Mouse (Mus musculus) fibroblast of lung, adult 2 months (primary cell): ENCODE measurements around the gene Krtap1-4.
"Not testable (repeated sequence)": the region's sequence is repeated elsewhere in the genome, so short reads cannot be mapped to it uniquely, and the experiment has no call there.

Experiments
- DNase-seq: peaks from one replicate; pipeline ENCODE4 v3.0.0-alpha.2; 2011; ENCODE audit warnings: low read depth

Krtap1-4 gene

GRCm38 (mm10) chr11:99583245-99583704, at the start of gene Krtap1-4:
Gene Krtap1-4, minus strand, starts transcription at chr11:99583654.
- DNase-seq, result no peak

DNA sequence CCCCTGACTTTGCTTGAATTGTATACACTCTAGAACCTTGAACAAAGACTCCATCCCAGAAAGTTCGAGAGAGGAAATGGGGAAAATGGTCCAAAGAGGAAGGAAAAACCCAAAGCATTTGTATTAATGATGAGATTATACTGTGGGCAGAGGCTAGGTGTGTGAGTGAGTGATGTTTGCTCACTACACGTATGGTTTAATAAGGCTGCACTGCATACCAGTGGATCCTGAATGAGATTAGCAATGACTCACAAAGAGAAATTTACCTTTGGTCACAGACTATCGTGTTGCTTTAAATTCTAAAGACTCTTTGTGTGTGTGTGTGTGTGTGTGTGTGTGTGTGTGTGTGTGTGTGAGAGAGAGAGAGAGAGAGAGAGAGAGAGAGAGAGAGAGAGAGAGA, 47.4 kb upstream of the Krtap1-4 start:
- DNase-seq, result no peak

- DNase-seq, result no peak
These were observed 44.7 kb upstream of the Krtap1-4 start, which contains the start of gene Krtap4-1 for GRCm38 (mm10) chr11:99628138-99628537. Gene Krtap4-1, minus strand, starts transcription at chr11:99628238.

- no peak for DNase-seq
These were observed 36.9 kb upstream of the Krtap1-4 start, which contains the start of gene Gm11562 for GRCm38 (mm10) chr11:99620335-99620734. Gene Gm11562, minus strand, starts transcription at chr11:99620435.

DNA sequence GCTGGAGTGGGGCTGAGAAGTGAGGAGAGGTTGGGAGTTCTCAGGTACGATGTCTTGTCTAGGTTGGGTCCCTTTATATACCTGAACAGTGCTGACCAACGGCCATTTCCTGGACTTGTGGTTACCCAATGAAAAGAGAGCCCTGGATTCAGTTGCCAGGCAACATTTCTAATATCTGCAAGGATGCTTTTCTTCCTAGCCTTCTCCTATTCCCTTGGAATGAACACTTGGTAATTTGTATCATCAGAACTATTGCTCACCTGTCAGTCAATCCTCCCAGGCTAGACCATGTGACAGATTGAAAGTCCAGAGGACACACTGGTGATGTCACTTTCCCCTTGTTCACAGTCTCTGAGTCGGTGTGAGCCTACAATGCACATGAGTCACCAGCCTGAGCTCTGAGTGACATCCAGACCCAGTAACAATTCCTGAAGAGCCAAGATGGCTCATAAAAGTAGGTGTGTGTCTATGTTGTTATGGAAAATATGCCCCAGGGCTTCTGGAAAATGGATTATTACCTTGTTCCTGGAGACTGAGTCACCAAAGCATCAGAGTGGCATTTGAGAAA, 31.4 kb upstream of the Krtap1-4 start, which contains the start of gene Krtap2-4:
Krtap2-4 (minus strand) TSS at position 51 of the 568 bp plus-strand sequence.
- DNase-seq, result no peak

- DNase-seq, result not testable (repeated sequence)
These were observed 26.6 kb upstream of the Krtap1-4 start, which contains the start of gene Gm11937 for GRCm38 (mm10) chr11:99610089-99610488. Gene Gm11937, minus strand, starts transcription at chr11:99610189.

DNA sequence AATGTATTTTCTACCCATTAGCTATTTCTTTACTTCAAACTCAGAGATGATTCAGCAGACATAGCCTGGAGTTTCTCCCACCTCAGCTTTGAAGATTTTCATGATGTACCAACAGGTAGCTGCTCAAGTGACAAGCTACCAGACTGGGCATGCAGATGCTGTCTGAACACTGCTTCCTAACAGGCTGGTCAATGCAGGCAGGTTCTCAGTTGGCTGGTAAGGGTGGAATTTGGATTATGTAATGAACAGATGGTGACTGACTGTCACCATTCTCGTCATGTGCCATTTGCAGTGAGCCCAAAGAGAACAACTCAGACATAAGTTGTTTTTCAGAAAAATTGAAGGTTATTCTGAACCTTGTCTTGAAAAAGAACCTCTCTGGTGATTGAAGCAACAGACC, 25.7 kb upstream of the Krtap1-4 start:
- DNase-seq, result no peak

GRCm38 (mm10) chr11:99603208-99603607, 19.8 kb upstream of the Krtap1-4 start, which contains the start of gene Gm11938:
Gene Gm11938, minus strand, starts transcription at chr11:99603308.
- not testable (repeated sequence) for DNase-seq

DNA sequence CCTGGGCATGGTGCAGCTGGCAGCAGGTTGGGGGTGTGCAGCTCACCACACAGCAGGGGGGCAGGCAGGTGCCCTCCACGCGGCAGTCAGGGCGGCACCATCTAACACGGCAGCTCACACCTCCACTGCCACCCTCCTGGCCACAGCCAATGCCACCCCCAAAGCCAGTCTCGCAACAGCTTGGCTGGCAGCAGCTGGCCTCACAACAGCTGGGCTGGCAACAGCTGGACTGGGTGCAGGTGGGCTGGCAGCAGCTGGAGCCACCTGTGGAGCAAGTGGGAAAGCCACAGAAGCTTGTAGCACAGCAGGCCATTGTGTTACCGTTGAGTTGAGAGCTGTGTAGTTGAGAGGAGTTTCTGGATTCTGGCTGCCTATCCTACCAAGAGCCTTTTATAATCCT, 14.3 kb upstream of the Krtap1-4 start, which contains the start of gene Krtap9-3:
Krtap9-3 (minus strand) TSS at position 364 of the 400 bp plus-strand sequence.
- DNase-seq, result not testable (repeated sequence)

- no peak for DNase-seq
These were observed 7.5 kb upstream of the Krtap1-4 start, which contains the start of gene Krtap1-3 for GRCm38 (mm10) chr11:99590981-99591380. Gene Krtap1-3, minus strand, starts transcription at chr11:99591339.

- no peak for DNase-seq
These were observed 1.6 kb upstream of the Krtap1-4 start for GRCm38 (mm10) chr11:99585096-99585495.

GRCm38 (mm10) chr11:99581564-99581963, 1.9 kb downstream of the Krtap1-4 start:
- peak; percentile 75 for DNase-seq

DNA sequence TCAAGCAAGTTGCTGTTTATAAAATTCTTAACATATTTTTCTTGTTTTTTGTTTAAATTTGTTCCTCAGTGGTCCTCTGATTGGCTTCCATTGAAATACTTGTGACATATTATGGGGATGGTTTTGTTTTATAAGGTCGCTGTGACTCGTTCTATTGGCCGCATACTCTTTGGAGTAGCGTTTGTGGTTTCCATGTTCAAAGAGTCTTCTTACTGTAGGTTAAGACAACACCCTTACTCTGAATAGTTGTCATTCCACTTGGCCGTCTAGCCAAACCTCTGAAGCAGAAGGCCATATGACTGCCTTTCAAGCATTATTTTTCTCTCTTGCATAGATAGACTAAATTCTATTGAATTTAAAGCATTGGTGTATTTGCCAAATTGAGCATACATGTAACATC, 2.4 kb downstream of the Krtap1-4 start:
- DNase-seq, result peak; percentile 44

DNA sequence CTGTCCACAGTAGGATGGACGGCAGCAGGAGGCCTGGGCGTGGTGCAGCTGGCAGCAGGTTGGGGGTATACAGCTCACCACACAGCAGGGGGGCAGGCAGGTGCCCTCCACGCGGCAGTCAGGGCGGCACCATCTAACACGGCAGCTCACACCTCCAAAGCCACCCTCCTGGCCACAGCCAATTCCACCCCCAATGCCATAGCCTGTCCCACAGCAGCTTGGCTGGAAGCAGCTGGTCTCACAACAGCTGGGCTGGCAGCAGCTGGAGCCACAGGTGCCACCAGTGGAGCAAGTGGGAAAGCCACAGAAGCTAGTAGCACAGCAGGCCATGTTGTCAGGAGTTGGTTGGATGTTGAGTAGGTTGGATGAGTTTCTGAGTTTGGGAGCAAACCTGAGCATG, 2.8 kb downstream of the Krtap1-4 start, which contains the start of gene Krtap1-5:
Krtap1-5 (minus strand) TSS at position 381 of the 400 bp plus-strand sequence.
- DNase-seq, result peak; percentile 14

DNA sequence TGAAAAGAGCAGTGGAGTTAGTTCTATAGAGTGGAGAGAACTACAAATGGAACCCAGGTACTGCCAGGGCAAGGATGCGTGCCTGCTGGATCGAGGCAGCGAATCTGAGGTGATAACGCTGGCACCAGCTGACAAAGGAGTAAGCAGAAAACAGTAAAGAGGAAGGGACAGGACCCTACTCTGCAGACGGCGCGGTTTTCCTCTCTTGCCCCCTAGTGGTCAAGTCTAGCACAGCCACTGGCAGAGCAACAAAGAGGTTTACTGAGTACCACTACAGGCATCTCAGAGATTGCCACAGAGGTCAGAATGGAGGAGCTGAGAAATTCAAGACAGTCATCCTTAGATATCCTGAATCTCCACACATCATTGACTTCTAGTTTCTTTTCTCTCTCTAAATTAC, 9.3 kb downstream of the Krtap1-4 start:
- peak; percentile 44 for DNase-seq

- no peak for DNase-seq
These were observed 10.3 kb downstream of the Krtap1-4 start for GRCm38 (mm10) chr11:99573164-99573563.

DNA sequence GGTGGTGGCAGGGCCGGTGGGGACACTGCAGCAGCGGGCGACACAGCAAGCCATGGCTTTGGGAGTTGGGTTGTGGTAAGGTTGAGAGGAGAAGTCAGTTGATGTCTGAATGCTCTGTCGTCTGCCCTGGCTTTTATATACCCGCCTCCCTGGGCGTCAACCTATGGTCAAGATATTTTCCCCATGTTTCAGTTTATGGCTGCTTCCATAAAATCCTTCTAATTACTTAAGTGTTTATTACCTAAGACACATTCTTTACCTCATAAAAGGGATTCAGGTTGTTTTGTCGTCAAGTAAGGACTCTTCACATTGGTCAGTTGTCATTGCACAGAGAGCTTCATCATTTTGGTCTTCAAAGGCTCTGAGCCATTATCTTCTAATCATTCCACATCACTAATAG, 16.9 kb downstream of the Krtap1-4 start, which contains the start of gene Krtap3-1:
Krtap3-1 (minus strand) TSS at position 101 of the 400 bp plus-strand sequence.
- DNase-seq, result no peak

GRCm38 (mm10) chr11:99562580-99562979, 20.9 kb downstream of the Krtap1-4 start:
- no peak for DNase-seq

DNA sequence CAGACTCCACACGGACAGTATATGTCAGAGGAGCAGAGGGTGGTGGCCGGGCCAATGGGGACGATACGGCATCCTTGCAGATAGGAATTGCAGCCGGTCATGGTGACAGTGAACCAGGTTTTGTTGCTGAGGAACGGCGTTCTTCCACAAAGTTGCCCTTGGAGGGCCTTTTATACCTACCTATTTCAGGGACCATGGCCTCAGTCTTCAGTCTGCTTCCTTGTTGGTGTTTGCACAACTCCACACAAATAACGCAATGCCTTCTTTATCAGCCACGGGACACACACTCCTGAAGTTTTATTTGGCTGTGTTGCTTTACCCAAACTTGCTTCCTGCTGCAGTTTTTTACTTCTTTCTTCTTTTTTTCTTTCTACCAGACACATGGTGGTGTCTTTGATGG, 24.1 kb downstream of the Krtap1-4 start, which contains the start of gene Gm11939:
Gm11939 (minus strand) TSS at position 101 of the 400 bp plus-strand sequence.
- no peak for DNase-seq

GRCm38 (mm10) chr11:99557976-99558745, 25.3 kb downstream of the Krtap1-4 start:
- DNase-seq, result no peak

- DNase-seq, result no peak
These were observed 26.7 kb downstream of the Krtap1-4 start, which contains the start of gene Krtap3-2 for GRCm38 (mm10) chr11:99556753-99557152. Gene Krtap3-2, minus strand, starts transcription at chr11:99556853.

- DNase-seq, result no peak
These were observed 27.3 kb downstream of the Krtap1-4 start for GRCm38 (mm10) chr11:99556195-99556594.
